Mouse (Mus musculus): ENCODE measurements around the gene Tmem41b. TPM values are rescaled to one million over a fixed set of nuclear protein-coding genes. Genes with fewer than 3 reads are reported as not detected.

Gene Tmem41b
- polyA plus RNA-seq, 1 experiment, result 44.0 TPM

DNA sequence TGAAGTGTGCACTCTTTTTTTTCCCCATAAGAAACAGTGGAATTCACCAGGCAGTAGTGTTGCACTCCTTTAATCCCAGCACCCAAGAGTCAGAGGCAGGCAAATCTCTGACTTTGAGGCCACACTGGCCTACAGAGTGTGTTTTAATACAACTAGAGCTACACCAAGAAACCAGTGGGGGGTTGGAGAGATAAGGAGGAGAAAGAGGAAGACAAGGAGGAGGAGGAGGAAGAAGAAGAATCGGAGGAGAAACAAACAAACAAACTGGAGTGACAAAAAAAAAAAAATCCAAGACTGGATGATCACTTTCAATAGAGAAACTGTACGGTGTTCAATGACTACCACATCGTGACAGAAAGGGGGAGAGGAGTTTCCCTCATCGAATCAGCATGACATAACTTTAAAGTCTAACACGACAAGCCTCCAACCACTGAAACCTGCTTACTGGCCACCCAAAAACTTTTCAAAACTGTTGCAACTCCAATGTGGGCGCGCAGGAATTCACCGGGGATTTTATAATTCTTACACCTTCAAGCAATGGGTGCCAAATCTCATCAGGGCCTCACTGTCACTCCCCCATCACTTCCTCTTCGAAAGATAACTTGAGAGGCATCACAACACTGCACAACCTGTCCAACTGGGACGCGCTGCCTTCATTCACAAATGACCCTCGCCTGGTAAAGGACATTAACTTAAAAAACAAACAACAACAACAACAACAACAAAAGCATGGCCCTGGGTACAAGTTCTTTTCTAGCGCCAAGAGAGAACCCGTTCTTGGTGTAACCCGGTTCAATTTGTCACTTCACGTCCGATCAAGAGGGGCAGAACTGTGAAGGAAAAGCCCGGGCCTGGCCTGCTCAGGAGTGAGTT, 27.6 kb downstream of the Tmem41b start:
- no peak for TF ChIP-seq GATA1 (IDR thresholded peaks at IDR 0.05; ENCODE audit: low read length)

DNA sequence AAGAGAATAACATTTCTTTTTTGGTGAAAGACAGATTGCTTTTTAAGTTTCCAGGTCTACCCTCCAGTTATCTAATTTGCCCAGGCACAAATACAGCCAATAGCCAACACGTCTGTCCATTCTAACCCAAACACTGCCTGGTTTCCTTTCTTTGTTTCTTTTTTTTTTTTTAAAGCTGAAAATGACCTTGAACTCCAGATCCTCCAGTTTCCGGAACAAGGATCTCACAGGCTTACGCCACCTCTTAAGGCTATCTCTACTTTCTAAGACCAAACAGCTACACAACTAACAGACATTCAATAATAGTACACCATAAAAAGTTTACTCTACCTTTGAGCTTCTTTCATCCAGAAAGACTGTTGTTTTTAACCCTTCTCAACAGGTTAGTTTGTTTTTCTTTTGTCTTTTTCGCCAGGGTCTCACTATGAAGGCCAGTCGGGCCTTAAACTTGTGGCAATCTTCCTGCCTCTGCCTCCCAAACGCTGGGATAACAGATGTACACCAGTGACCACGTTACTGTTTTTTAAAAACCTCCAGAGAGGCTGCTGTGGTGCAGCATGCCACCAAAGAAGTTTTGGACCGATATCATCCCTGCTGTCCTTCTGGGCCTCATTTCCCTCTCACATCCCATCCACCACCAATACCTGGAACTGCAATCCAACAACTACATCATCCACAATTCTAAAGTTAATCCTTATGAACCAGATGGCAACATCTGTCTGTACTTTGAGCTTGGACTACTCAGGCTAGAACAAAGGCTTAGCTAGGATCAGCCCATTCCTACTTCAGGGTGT, 28.5 kb downstream of the Tmem41b start:
- TF ChIP-seq GATA1 (IDR thresholded peaks at IDR 0.05; ENCODE audit: low read length), result no peak

DNA sequence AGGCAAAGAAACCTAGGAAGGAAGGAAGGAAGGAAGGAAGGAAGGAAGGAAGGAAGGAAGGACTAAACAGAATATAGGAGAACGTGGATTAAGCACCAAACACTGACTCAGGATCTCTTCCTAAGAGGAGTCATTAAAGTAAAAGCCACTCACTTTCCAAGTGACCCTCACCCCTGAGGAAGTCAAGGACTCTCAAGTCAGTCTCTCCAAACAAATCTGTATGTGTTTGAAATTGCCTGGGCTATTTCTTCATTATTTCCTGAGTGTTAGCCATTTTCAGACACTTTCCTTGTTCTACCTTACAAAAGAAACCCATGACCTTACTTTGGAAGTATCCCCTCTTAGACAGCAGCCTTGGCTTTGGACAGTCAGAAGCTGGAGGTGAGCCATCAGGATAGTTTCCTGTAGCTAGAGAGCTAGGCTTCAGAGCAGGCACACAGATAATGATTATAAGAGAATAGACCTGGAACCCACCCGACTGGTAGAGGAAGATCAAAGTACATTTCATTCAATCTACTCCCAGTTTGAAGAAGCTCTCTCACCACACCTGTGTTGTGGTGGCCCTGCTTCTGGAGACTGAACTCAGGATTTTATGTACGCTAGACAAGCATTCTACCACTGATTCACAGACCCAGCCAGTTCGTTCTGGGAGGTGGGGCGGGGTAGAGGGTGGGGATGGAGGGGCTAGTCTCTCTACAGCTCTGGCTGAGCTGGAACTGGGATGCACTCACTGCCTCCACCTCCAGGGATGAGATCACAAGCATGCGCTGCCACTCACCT, 31.9 kb downstream of the Tmem41b start:
- no peak for TF ChIP-seq GATA1 (IDR thresholded peaks at IDR 0.05; ENCODE audit: low read length)

DNA sequence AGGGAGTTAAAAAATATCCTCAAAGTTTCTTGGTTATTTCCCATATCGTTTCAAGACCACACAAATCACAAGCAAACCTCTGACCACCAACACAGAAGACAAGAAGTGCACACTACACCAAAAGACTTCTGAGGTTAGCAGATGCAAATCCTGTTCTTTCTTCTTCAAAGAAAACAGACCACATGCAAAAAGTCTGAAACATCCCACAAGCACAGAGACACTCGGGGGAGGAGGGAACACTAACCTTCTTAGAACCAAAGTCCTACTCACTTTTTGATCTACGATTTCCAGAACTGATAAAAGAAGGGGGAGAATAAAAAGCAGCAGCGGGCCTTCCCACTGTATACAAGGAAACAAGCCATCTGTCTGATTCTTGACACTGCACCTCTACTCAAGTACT, 35.4 kb downstream of the Tmem41b start:
- no peak for TF ChIP-seq GATA1 (IDR thresholded peaks at IDR 0.05; ENCODE audit: low read length)

DNA sequence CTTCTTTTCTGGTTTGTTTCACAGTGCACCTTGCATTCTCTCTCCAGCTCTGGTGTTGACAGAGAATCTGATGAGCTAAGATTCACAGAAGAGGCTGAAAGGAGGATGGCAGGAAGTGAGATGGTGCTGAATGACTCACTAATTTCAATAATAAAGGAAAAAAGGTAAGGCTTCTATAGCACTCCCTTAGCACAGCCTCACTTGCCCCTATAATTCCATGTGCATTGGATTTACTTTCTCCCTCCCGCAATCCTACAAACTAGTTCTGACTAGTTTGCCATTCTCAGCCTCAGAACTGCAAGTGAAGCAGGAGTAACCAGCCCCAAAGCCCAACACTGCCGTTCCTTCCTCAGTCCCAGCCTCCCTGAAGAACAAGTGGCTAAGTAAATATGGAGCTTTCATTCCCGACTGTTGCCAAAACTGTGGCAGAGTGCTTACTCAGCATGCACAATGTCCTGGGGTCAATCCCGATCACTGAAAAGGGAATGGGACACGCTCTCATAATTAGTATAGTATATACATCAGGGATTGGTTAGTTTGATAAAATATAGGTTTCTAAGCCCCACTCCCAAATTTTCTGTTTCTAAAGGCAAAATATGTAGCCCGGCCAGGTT, 42.2 kb downstream of the Tmem41b start:
- TF ChIP-seq GATA1 (IDR thresholded peaks at IDR 0.05; ENCODE audit: low read length), result no peak

DNA sequence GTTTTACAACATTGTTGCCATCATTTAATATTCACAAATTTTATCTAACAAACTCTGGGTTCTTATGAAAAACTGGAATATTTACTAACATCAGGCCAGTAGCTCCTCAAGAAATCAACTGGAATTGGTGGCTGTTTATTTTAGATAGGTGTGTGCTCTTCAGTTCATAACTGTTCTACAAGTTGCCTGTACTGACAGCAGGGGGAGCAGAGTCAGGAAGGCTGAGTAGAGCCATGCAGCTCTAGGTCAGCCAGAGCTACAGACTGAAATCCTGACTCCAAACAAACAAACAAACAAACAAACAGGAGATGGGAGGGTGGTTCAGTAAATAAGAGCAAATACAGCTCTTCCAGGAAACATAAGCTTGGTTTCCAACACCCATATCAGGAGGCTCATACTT, 57.1 kb downstream of the Tmem41b start:
- no peak for TF ChIP-seq GATA1 (IDR thresholded peaks at IDR 0.05; ENCODE audit: low read length)

DNA sequence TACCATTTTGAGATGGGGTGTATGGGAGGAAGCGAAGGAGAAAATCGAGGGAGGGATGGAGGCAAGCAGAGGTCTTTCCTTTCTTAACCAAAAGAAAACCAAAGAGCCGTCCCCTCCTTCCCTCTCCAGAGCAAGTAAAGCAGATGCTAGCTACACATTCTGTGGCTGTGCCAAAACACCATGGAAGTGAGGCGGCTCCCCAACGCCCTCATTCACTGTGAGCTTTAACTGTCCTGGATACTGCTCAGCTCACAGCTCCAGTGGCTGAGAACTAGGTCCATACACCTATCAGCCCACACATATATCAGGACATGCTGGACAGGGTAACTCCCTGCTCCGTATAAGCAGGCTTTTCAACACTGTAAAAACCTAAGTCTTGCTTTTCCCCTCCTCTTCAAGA, 58.4 kb downstream of the Tmem41b start:
- TF ChIP-seq GATA1 (IDR thresholded peaks at IDR 0.05; ENCODE audit: low read length), result no peak

DNA sequence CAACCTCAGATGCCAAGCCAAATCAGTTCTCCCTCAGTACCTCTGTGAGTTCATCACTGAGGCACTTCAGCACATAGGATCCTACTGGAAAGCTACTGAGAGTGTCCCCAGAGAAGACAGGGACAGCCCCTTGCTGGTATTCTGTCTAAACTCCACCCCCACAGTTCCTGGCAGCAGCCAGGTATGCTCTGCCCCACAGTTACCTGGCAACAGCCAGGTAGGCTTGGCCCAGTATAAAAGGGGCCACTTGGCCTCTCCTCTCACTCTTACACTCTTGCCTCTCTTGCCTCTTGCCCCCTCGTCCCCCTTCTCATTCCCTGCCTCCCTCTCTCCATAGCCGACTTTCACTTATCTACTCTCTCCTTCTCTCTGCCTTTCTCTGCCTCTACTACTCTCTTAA, 61.8 kb downstream of the Tmem41b start:
- TF ChIP-seq GATA1 (IDR thresholded peaks at IDR 0.05; ENCODE audit: low read length), result no peak

DNA sequence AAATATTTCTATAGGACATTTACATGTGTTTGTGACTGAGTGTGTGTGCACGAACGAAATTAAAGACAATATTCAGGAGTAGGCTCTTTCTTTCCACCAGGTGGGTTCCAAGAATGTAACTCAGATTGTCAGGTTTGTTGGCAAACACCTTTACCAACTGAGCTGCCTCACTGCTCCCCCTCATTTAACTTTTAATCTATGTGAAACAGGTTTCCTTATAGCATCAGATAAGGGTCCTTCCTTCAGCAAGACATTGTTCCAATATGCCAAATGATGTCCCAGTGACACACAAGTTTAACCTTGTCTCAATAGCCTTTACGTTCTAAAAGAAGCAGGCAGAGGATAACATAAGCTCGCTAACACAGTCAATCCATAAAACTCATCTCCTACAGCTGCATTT, 63.8 kb downstream of the Tmem41b start:
- TF ChIP-seq GATA1 (IDR thresholded peaks at IDR 0.05; ENCODE audit: low read length), result no peak

Other genes with a start within 250 kb of the Tmem41b start
- 7.1 and 14.3 TPM in 2 replicates for gene Tmem9b, start 234.1 kb downstream of the Tmem41b start, polyA plus RNA-seq (2012)
- 0.04 and 0.35 TPM in 2 replicates for gene Nrip3, start 204.9 kb downstream of the Tmem41b start, polyA plus RNA-seq (2012)
- gene Scube2, start 121.2 kb downstream of the Tmem41b start, polyA plus RNA-seq (2012), result 0.05 and 0.08 TPM in 2 replicates
- gene Dennd5a, start 26.5 kb downstream of the Tmem41b start, polyA plus RNA-seq (2012), result 8.8 and 9.2 TPM in 2 replicates
- gene Ipo7, start 31.3 kb upstream of the Tmem41b start, polyA plus RNA-seq (2012), result 85.9 and 110 TPM in 2 replicates
- 1.2 and 1.7 TPM in 2 replicates for gene Zfp143, start 74.3 kb upstream of the Tmem41b start, polyA plus RNA-seq (2012)
- gene Wee1, start 135.1 kb upstream of the Tmem41b start, polyA plus RNA-seq (2012), result 27.2 and 37.8 TPM in 2 replicates
- gene Swap70, start 234.8 kb upstream of the Tmem41b start, polyA plus RNA-seq (2012), result 23.3 and 27.1 TPM in 2 replicates

Data from G1E-ER4 (cell line).